Mouse (Mus musculus) layer of hippocampus, postnatal 14 days (tissue): Measurements from ENCODE around the gene Rps26. TPM values are rescaled to one million over a fixed set of nuclear protein-coding genes. Genes with fewer than 3 reads are reported as not detected.

Experiments
- DNase-seq, 2 experiments: peaks; one replicate each; pipeline ENCODE4 v3.0.0; 2021 to 2022; ENCODE audit warnings: low spot score in 2 of 2, mixed read lengths in 1 of 2
- total RNA-seq, 2 experiments: library from RNA; stranded (reverse); gene quantifications; 2 replicates each; pipeline ENCODE4 v1.2.3; 2021

Rps26 gene
- total RNA-seq, 2 experiments from 2014 or later = 329 to 373 TPM

DNA sequence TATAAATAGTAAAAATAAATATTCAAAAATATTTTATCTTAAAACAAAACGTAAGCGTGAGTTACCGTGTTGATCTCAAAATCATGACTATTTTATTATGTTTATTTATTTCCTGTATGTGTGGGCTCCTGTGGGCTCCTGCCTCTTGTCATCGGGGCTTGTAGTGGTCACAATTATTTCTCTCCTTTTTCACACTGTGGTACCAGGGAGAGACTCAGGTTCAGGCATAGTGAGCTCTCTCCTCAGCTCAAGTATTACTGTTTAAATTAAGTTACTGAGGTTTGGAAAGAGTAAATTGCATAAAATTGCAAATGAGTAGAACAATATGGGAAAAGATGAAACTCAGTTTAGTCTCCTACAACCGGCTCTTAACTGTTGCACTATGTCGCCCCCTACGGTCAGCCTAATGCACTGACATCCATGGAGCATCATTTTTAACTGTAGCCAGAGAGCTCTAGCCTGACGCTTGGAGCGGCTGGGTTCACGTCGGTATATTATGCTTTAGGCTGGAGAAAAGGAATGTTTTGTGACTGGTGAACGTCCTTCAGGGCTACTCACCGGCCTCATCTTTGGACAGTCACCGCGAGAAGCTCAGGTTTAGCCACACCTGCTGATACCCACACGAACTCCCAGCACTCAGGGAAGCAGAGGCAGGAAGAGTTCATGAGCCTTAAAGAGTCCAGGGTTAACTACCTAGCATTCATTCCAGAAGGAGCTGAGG is 14.0 kb downstream of the Rps26 start:
- peak; percentile 74 to 86 for DNase-seq

- no peak for DNase-seq
These were observed 20.1 kb downstream of the Rps26 start for GRCm38 (mm10) chr10:128606483-128606882.

DNA sequence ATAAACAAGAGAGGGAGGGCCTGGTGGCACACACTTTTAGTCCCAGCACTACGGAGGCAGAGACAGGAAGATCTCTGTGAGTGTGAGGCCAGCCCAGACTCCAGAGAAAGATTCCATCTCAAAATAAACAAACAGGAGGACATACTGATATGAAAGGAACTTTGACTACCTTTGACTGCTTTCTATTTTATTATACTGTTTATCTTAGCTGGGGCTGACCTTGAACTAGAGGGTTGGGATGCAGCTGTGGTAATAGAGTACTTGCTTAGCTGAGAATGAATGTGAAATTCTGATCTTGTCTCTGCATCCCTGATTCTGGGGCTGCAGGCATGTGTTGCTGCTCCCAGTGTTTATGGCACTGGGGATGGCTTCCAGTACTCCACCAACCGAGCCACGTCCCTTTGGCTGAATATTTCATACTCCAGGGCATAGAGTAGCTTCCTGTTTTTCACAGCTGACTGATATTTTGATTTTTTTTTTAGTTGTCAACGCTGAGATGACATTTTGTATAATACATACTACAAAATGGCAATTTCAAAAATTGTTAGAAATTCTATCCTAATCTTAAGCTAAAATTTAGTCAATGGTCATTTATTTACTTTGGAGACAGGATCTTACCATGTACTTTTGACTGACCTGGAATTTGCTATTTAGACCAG is 23.9 kb downstream of the Rps26 start:
- DNase-seq = no peak

- DNase-seq = no peak
These were observed 25.0 kb downstream of the Rps26 start for GRCm38 (mm10) chr10:128601499-128601898.

DNA sequence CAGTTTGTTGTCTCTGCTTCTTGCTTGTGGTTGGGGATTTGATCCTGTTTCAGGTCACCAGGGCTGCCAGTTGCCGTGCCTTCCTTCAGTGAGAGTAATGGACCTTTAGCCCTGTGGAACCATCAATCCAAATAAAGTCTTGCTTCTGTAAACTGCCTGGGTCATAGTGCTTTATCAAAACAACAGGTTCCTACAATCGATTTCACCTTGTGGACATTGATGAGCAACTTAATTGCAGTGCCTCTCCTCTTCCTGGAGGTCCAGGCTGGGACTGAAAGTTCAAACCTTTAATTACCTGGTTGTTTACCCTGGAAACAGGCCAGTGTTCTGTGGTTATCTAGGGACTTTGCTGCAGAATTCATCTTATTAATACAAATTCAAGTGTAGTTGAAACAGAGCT is 28.1 kb downstream of the Rps26 start:
- DNase-seq = no peak

DNA sequence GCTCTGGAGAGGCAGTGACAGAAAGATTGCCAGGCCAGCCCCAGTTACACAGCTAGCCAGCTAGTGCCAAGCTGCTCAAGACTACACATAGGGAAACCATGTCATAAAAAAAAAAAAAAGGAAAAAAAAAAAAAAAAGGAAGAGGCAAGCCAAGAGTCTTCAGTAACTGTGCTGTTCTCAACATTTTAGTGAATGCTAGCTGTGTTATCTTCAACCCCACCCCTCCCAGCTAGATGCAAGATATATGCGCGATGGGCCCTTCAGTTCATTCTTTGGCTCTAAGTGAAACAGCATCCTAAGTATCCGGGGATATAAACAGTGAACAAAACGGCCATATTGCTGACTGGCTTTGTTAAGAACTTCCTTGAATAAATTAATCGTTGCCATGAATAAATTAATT is 33.8 kb downstream of the Rps26 start:
- DNase-seq = no peak

- no peak for DNase-seq
These were observed 35.1 kb downstream of the Rps26 start for GRCm38 (mm10) chr10:128591436-128591835.

GRCm38 (mm10) chr10:128590193-128590690 is 36.3 kb downstream of the Rps26 start:
- peak; percentile 26 to 33 for DNase-seq

DNA sequence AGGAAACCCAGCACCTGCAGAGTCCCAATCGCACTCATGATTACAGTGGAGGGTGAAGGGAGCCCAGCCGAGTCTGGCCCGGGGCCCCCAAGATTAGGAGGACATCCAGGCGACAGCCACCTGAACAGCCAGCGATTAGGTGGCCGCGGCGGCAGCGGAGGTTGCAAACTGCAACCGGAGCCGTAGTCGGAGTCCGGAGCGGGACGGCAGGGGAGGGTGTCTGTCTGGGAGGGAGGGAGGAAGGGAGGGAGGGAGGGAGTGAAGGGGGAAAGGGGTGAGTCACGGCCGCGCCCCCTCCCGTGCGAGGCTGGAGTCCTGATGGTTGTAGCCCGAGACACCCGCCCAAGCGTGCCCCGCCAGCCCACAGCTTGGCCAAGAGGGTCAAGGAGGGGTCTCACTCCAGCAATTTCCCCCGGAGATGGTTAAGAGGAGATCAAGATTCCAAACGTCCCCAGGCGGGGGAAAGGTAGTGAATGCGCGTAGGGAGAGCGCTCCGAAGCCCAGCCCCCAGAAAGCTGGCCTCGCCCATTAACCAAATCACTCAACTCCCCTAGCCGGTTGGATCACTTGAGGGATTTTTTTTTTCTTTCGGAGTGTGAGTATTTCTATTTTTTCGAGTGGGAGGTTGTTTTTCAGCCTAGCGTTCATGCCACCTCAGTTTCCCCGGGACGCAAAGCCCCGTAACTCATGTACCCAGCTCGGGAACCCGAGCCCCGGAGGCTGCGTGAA is 36.9 kb downstream of the Rps26 start, which contains the start of gene Erbb3:
Erbb3 (minus strand) TSS at position 189 of the 729 bp plus-strand sequence.
- no peak for DNase-seq

- DNase-seq = no peak
These were observed 37.6 kb downstream of the Rps26 start for GRCm38 (mm10) chr10:128588775-128589463.

DNA sequence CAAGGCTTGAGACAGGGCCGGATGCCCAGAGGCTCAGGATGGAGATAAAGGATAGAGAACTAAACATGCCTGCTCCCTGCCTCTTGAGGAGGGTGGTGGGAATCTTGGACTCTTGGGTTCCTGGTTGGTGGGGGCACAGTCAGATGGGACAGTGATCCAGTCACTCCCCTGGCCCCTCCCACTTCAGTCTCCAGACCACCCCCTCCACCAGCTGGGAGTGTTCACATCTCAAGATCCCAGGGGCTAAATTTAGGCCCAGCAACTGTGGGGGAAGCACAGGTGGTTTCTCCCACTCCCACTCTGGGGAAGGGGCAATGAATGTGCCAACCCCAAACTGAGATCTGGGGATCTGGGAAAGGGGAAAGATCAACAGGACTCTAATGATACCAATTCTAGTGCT is 38.4 kb downstream of the Rps26 start:
- no peak for DNase-seq

DNA sequence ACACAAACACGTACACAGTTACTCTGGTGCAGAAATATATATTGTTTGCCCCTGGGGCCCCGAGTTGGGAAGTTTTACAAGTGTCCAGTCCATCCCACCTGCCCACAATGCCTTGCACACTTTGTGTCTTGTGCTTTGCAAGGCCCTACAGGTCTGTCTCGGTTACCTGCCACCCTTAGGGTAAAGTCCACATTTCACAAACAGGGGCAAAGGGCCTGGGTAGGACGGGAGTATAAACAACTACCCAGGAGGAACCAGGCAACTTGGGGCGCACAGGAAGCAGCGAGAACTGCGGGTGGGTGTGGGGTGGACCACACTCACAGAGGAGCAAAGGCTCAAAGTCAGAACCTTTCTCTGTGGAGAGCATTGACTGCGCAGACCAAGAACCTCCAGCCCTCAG is 38.9 kb downstream of the Rps26 start:
- DNase-seq = no peak

DNA sequence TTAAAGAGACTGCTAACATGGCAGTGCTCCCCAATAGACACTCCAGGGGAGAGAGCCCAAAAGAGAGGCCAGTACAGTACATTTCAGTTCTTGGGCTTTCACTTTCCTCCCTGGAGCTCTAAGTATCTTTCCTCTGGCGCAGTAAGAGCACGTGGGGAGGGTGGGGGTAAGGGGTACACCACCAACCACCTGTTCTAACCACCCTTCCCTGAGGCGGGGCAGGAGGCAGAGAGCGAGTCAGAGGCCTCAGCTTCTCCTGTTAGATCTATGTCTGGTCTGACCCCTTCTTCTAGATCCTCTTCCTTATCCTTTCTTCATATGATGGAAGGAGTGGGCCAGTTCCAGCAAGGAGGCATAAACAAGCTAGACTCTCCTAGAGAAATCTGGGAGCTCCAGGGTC is 39.4 kb downstream of the Rps26 start:
- no peak for DNase-seq

DNA sequence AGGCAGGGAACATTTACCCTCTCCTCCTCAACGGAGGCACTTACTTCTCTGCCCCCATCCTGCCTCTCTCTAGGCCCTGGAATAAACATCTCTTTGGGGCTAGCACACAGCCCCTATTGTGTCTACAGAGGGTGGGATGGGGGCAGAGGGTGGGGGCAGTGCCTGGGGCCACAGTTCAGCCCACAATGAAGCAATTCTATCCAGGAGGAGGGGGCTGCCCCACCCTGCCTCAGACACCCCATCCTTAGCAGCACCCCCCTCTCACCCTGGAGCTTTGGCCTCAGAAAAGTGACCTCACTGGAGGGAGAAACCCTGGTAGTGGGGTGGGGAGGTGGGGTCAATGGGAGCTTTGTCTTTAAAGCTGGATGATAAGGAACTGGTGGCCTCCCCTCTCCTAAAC is 40.0 kb downstream of the Rps26 start:
- DNase-seq = no peak

DNA sequence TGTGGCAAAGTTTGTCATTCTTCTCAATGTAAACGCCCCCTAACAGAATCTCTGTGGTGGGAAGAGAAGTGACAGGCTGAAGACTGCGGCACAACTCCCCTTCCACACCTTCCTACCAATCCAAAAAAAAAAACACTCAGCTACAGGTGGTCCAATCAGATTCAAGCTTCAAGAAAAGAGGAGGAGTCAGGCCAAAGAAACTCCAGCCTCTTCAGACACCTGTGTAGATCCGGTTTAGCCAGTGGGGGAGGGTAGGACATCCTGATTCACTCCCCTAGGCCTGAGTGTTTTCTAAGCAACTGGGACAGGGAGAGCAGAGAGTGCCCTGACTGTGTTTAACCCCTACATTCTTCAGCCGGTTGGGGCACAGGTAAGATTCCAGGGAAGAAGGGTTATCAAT is 42.2 kb downstream of the Rps26 start:
- no peak for DNase-seq

GRCm38 (mm10) chr10:128583644-128584043 is 42.9 kb downstream of the Rps26 start:
- DNase-seq = no peak

DNA sequence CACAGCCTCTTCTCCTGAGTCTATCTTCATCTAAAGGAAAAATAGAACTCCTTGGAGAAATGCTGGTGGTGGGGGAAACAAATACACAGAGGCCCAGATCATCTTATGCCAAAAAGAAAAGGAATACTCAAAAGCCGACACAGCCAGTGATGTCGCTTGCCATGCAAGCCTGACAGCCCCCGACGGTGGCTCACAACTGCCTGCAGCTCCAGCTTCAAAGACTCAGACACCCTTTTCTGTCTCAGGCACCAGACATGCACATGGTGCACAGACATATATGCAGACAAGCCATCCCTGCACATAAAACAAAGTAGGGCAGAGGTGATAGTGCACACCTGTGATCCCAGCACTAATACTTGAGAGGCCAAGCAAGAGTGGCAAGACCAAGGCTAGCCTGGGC is 46.8 kb downstream of the Rps26 start:
- DNase-seq = no peak

- no peak for DNase-seq
These were observed 47.2 kb downstream of the Rps26 start for GRCm38 (mm10) chr10:128579298-128579697.

- no peak for DNase-seq
These were observed 48.2 kb downstream of the Rps26 start for GRCm38 (mm10) chr10:128578330-128578729.

DNA sequence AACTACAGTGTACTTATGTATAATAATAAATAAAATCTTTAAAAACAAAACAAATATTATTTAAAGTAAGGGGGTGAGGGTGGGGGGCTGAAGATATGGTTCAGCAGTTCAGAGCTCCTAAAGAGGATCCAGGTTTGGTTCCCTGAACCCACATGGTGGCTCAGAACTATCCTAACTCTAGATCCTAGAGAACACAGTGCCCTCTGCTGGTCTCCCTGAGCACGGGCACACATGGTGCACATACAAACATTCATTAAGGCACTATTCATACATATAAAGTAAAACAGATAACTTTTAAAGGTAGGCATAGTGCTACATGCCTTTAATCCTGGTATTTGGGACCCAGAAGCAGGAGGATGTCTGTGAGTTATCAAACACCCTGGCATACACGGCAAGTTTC is 51.5 kb downstream of the Rps26 start:
- no peak for DNase-seq
